Mouse (Mus musculus) lung, adult 2 months (tissue): ENCODE data around the gene Cacna1a. TPM values are rescaled to one million over a fixed set of nuclear protein-coding genes. Genes with fewer than 3 reads are reported as not detected.

Experiments
- DNase-seq: peaks from one replicate; pipeline ENCODE4 v3.0.0; 2022
- H3K4me1 ChIP-seq: fragments of 200-500 bp; 2 replicates; pipeline ENCODE4 v1.6.1; 2011; ENCODE audit warnings: low read length; ENCODE audit not compliant: control insufficient read depth, insufficient read depth
- H3K4me3 ChIP-seq: fragments of 200-500 bp; replicated peaks from 2 replicates; pipeline ENCODE3; 2011; ENCODE audit warnings: low read depth, mild to moderate bottlenecking, control low read depth, low read length; ENCODE audit errors: extremely low read depth
- CTCF ChIP-seq: fragments of 200-500 bp; IDR thresholded peaks from 2 replicates; pipeline ENCODE4 v1.5.1; 2011; ENCODE audit warnings: mild to moderate bottlenecking, low read length, control low read depth; ENCODE audit not compliant: insufficient read depth
- POLR2A ChIP-seq: fragments of 200-500 bp; IDR thresholded peaks from 2 replicates; pipeline ENCODE4 v1.6.1; 2011; ENCODE audit warnings: low read depth, mild to moderate bottlenecking, control low read depth, low read length, borderline replicate concordance; ENCODE audit errors: extremely low read depth
- WGBS: fragments of 180-500 bp; shearing (Covaris S2); methylation state at CpG from one replicate; pipeline ENCODE4 v1.1.7; 2018; 5-methylcytosine and 5-hydroxymethylcytosine counted together
- polyA plus RNA-seq: library from polyadenylated mRNA; depleted of rRNA; stranded (reverse); fragments of >200 nt; gene quantifications from 2 replicates; pipeline ENCODE4 v1.2.3, GENCODE M21; 2012

Cacna1a gene
- polyA plus RNA-seq, 1 experiment, result 13.3 TPM

GRCm38 (mm10) chr8:84655336-84656190 is 267.3 kb downstream of the Cacna1a start:
- 15% methylated on average over 15 of the region's 15 CpGs for WGBS
- peak overlapping the region; percentile 65 for H3K4me3 ChIP-seq
- peaks cover 9% of the 10 kb centered on the region for H3K4me1 ChIP-seq
- TF ChIP-seq CTCF (no peak), POLR2A (no peak)
- no peak for DNase-seq

- Histone ChIP-seq H3K4me1 (peaks cover 9% of the 10 kb centered on the region), H3K4me3 (peak overlapping the region; percentile 65)
- 7% methylated on average over 10 of the region's 10 CpGs for WGBS
- DNase-seq, result peak; percentile 40
- TF ChIP-seq CTCF, result no peak
- no peak; the same call in 1 of the 2 replicates for TF ChIP-seq POLR2A
Measured at GRCm38 (mm10) chr8:84656191-84656525, 267.9 kb downstream of the Cacna1a start.

- peak; percentile 87; the same call in 1 of the 2 replicates for TF ChIP-seq POLR2A
- TF ChIP-seq CTCF, result no peak
- Histone ChIP-seq H3K4me3 (peak overlapping the region; percentile 65), H3K4me1 (peaks cover 9% of the 10 kb centered on the region)
- peak; percentile 85 for DNase-seq
- WGBS, result under 1% methylated on average over 23 of the region's 23 CpGs
Measured at GRCm38 (mm10) chr8:84656641-84657126, 268.4 kb downstream of the Cacna1a start.

GRCm38 (mm10) chr8:84657203-84657602 is 269.0 kb downstream of the Cacna1a start:
- Histone ChIP-seq H3K4me1 (peaks cover 9% of the 10 kb centered on the region), H3K4me3 (no peak overlapping the region)
- DNase-seq, result no peak
- TF ChIP-seq CTCF, result no peak
- TF ChIP-seq POLR2A, result no peak

GRCm38 (mm10) chr8:84657680-84658079 is 269.4 kb downstream of the Cacna1a start:
- Histone ChIP-seq H3K4me3 (no peak overlapping the region), H3K4me1 (peaks cover 9% of the 10 kb centered on the region)
- 68% methylated on average over 4 of the region's 4 CpGs for WGBS
- DNase-seq, result no peak
- no peak for TF ChIP-seq POLR2A
- no peak for TF ChIP-seq CTCF

- Histone ChIP-seq H3K4me1 (peaks cover 9% of the 10 kb centered on the region), H3K4me3 (no peak overlapping the region)
- DNase-seq, result no peak
- no peak for TF ChIP-seq POLR2A
- no peak for TF ChIP-seq CTCF
- WGBS, result 58% methylated on average over 1 of the region's 1 CpGs
Measured at GRCm38 (mm10) chr8:84658951-84659350, 270.7 kb downstream of the Cacna1a start.

GRCm38 (mm10) chr8:84659936-84660818 is 271.9 kb downstream of the Cacna1a start:
- WGBS, result 6% methylated on average over 33 of the region's 33 CpGs
- TF ChIP-seq POLR2A (peak; percentile 81), CTCF (no peak)
- H3K4me3 ChIP-seq, result peak overlapping the region; percentile 98
- DNase-seq, result peak; percentile 75
- peaks cover 10% of the 10 kb centered on the region for H3K4me1 ChIP-seq

- H3K4me1 ChIP-seq, result peaks cover 13% of the 10 kb centered on the region
- 5% methylated on average over 20 of the region's 20 CpGs for WGBS
Measured at GRCm38 (mm10) chr8:84660819-84661457, 272.7 kb downstream of the Cacna1a start.

GRCm38 (mm10) chr8:84661458-84661871 is 273.2 kb downstream of the Cacna1a start:
- Histone ChIP-seq H3K4me3 (peak overlapping the region; percentile 98), H3K4me1 (peaks cover 13% of the 10 kb centered on the region)
- peak; percentile 95 for DNase-seq
- peak; percentile 93 for TF ChIP-seq POLR2A
- no peak for TF ChIP-seq CTCF
- under 1% methylated on average over 24 of the region's 24 CpGs for WGBS

More at GRCm38 (mm10) chr8:84660819-84661457, 272.7 kb downstream of the Cacna1a start:
- TF ChIP-seq CTCF, result no peak
- 0 out of 2 replicates have a peak, but pooled peaks have one; percentile 7 for TF ChIP-seq POLR2A
- peak overlapping the region; percentile 98 for H3K4me3 ChIP-seq
- DNase-seq, result peak; percentile 69
